ENCODE assay signal across 26 mouse cellular contexts in genomic region chr14:39211472-39211871, GRCm38 (mm10).
DNase-seq lines count a peak whose midpoint lies in the region; ATAC-seq and TF ChIP-seq lines count a peak whose summit lies in the region.
"Had no signal": no experiment of that assay in that cellular context is flagged by ENCODE, and none has a peak within 500 bp of the region (broad histone marks: within the 10 kb centered on the region; RNA-seq: fewer than 3 reads in every experiment).

No protein-coding gene starts in this region.

- WGBS in forebrain, embryonic 14.5 days: 21% methylated on average over 1 of the region's 1 CpGs
- 33% methylated on average over 1 of the region's 1 CpGs for WGBS in forebrain, postnatal 0 days
- 49% methylated on average over 1 of the region's 1 CpGs for WGBS in midbrain, embryonic 14.5 days
- 90% methylated on average over 1 of the region's 1 CpGs for WGBS in midbrain, embryonic 11.5 days
- 13% methylated on average over 1 of the region's 1 CpGs for WGBS in forebrain, embryonic 15.5 days

- no peaks in the 10 kb centered on the region for H3K36me3 ChIP-seq in forebrain, embryonic 14.5 days (ENCODE audit: control insufficient read depth, insufficient read depth, low read length)
- H3K36me3 ChIP-seq in forebrain, postnatal 0 days (ENCODE audit: insufficient read depth): no peaks in the 10 kb centered on the region
- no peaks in the 10 kb centered on the region for H3K36me3 ChIP-seq in midbrain, embryonic 14.5 days (ENCODE audit: control insufficient read depth, insufficient read depth, low read length)
- no peaks in the 10 kb centered on the region for H3K36me3 ChIP-seq in midbrain, embryonic 11.5 days (ENCODE audit: control insufficient read depth, insufficient read depth, low read length)
- H3K36me3 ChIP-seq in forebrain, embryonic 15.5 days: no peaks in the 10 kb centered on the region
- H3K36me3 ChIP-seq: G1E; heart, embryonic 12.5 days; heart, embryonic 15.5 days; hindbrain, embryonic 10.5 days; hindbrain, embryonic 13.5 days; intestine, embryonic 15.5 days had no signal

- TF ChIP-seq CTCF in forebrain, postnatal 0 days (IDR thresholded peaks at IDR 0.05; ENCODE audit: low read depth): no peak

- no peak overlapping the region for H3K4me2 ChIP-seq in forebrain, embryonic 14.5 days (ENCODE audit: low read length)
- H3K4me2 ChIP-seq in forebrain, postnatal 0 days (ENCODE audit: low read depth): no peak overlapping the region
- H3K4me2 ChIP-seq in midbrain, embryonic 14.5 days (ENCODE audit: low read length): no peak overlapping the region
- no peak overlapping the region for H3K4me2 ChIP-seq in midbrain, embryonic 11.5 days
- no peak overlapping the region for H3K4me2 ChIP-seq in forebrain, embryonic 15.5 days (replicated peaks)
- H3K4me2 ChIP-seq: heart, embryonic 12.5 days; heart, embryonic 15.5 days; hindbrain, embryonic 13.5 days; intestine, embryonic 15.5 days had no signal

- H3K9ac ChIP-seq in forebrain, embryonic 14.5 days (ENCODE audit: low read length): no peak overlapping the region
- H3K9ac ChIP-seq in forebrain, postnatal 0 days: no peak overlapping the region
- H3K9ac ChIP-seq in midbrain, embryonic 14.5 days (replicated peaks; ENCODE audit: low read length): no peak overlapping the region
- H3K9ac ChIP-seq in midbrain, embryonic 11.5 days (ENCODE audit: low read length): no peak overlapping the region
- no peak overlapping the region for H3K9ac ChIP-seq in forebrain, embryonic 15.5 days (replicated peaks)
- H3K9ac ChIP-seq: heart, embryonic 12.5 days; heart, embryonic 15.5 days; hindbrain, embryonic 13.5 days; intestine, embryonic 15.5 days had no signal

- peak; percentile 91 for ATAC-seq in forebrain, embryonic 14.5 days
- no peak for ATAC-seq in forebrain, postnatal 0 days
- ATAC-seq in midbrain, embryonic 14.5 days (ENCODE audit: low FRiP score, low TSS enrichment): no peak
- no peak for ATAC-seq in midbrain, embryonic 11.5 days (ENCODE audit: low FRiP score)
- ATAC-seq in forebrain, embryonic 15.5 days (replicated peaks): peak; percentile 70
- ATAC-seq: hindbrain, embryonic 16.5 days; intestine, embryonic 15.5 days; Patski had no signal

- 0 out of 2 replicates have a peak, but pooled peaks cover 2% of the 10 kb centered on the region for H3K4me1 ChIP-seq in forebrain, embryonic 14.5 days (ENCODE audit: control insufficient read depth, insufficient read depth, low read length)
- H3K4me1 ChIP-seq in forebrain, postnatal 0 days (ENCODE audit: insufficient read depth): no peaks in the 10 kb centered on the region
- no peaks in the 10 kb centered on the region for H3K4me1 ChIP-seq in midbrain, embryonic 14.5 days (ENCODE audit: control insufficient read depth, insufficient read depth, low read length)
- H3K4me1 ChIP-seq in midbrain, embryonic 11.5 days (ENCODE audit: control insufficient read depth, insufficient read depth, low read length): no peaks in the 10 kb centered on the region
- H3K4me1 ChIP-seq in forebrain, embryonic 15.5 days: no peaks in the 10 kb centered on the region
- H3K4me1 ChIP-seq: heart, embryonic 12.5 days; heart, embryonic 15.5 days; hindbrain, embryonic 10.5 days; hindbrain, embryonic 13.5 days; intestine, embryonic 15.5 days had no signal

- H3K4me3 ChIP-seq in forebrain, embryonic 14.5 days (ENCODE audit: low read depth, low read length): no peak overlapping the region
- H3K4me3 ChIP-seq in forebrain, postnatal 0 days (ENCODE audit: low read depth, low read length): no peak overlapping the region
- no peak overlapping the region for H3K4me3 ChIP-seq in midbrain, embryonic 14.5 days (replicated peaks; ENCODE audit: low read depth, low read length)
- no peak overlapping the region for H3K4me3 ChIP-seq in midbrain, embryonic 11.5 days (ENCODE audit: low read depth, low read length)
- no peak overlapping the region for H3K4me3 ChIP-seq in forebrain, embryonic 15.5 days
- H3K4me3 ChIP-seq: heart, embryonic 12.5 days; heart, embryonic 15.5 days; hindbrain, embryonic 10.5 days; hindbrain, embryonic 13.5 days; intestine, embryonic 15.5 days had no signal

- H3K9me3 ChIP-seq in forebrain, embryonic 14.5 days (replicated peaks; ENCODE audit: control insufficient read depth, low read length): no peaks in the 10 kb centered on the region
- H3K9me3 ChIP-seq in forebrain, postnatal 0 days (ENCODE audit: low read length): no peaks in the 10 kb centered on the region
- H3K9me3 ChIP-seq in midbrain, embryonic 14.5 days (ENCODE audit: control insufficient read depth, low read length): no peaks in the 10 kb centered on the region
- H3K9me3 ChIP-seq in midbrain, embryonic 11.5 days (ENCODE audit: control insufficient read depth, low read length): no peaks in the 10 kb centered on the region
- H3K9me3 ChIP-seq in forebrain, embryonic 15.5 days: no peaks in the 10 kb centered on the region
- H3K9me3 ChIP-seq: G1E; heart, embryonic 12.5 days; heart, embryonic 15.5 days; hindbrain, embryonic 10.5 days; hindbrain, embryonic 13.5 days; intestine, embryonic 15.5 days had no signal

- no peak overlapping the region for H3K27ac ChIP-seq in forebrain, embryonic 14.5 days (ENCODE audit: low read depth, low read length)
- H3K27ac ChIP-seq in forebrain, postnatal 0 days (ENCODE audit: low read depth, low read length): no peak overlapping the region
- H3K27ac ChIP-seq in midbrain, embryonic 14.5 days (replicated peaks; ENCODE audit: low read depth, low read length): no peak overlapping the region
- no peak overlapping the region for H3K27ac ChIP-seq in midbrain, embryonic 11.5 days (ENCODE audit: low read depth, low read length)
- H3K27ac ChIP-seq in forebrain, embryonic 15.5 days (replicated peaks): no peak overlapping the region
- H3K27ac ChIP-seq: heart, embryonic 15.5 days; hindbrain, embryonic 10.5 days; hindbrain, embryonic 13.5 days; intestine, embryonic 15.5 days had no signal

- H3K27me3 ChIP-seq in forebrain, embryonic 14.5 days (replicated peaks; ENCODE audit: control insufficient read depth, insufficient read depth, low read length): no peaks in the 10 kb centered on the region
- no peaks in the 10 kb centered on the region for H3K27me3 ChIP-seq in forebrain, postnatal 0 days (ENCODE audit: insufficient read depth, low read length)
- H3K27me3 ChIP-seq in midbrain, embryonic 14.5 days (ENCODE audit: control insufficient read depth, insufficient read depth, low read length): no peaks in the 10 kb centered on the region
- no peaks in the 10 kb centered on the region for H3K27me3 ChIP-seq in midbrain, embryonic 11.5 days (ENCODE audit: control insufficient read depth, insufficient read depth, low read length)
- H3K27me3 ChIP-seq in forebrain, embryonic 15.5 days: no peaks in the 10 kb centered on the region
- H3K27me3 ChIP-seq: CH12.LX; heart, embryonic 12.5 days; heart, embryonic 15.5 days; hindbrain, embryonic 13.5 days; intestine, embryonic 15.5 days; Patski had no signal

- peak; percentile 25 to 34 for DNase-seq in cerebellum, postnatal 14 days
- DNase-seq in cerebellum, adult 9-11 months: no peak
- DNase-seq in forebrain, embryonic 14.5 days (ENCODE audit: low spot score): peak; percentile 75
- no peak for DNase-seq in forebrain, postnatal 0 days
- peak; percentile 22 for DNase-seq in midbrain, embryonic 14.5 days
- no peak for DNase-seq in midbrain, embryonic 11.5 days (ENCODE audit: low spot score, missing footprints)
- no peak for DNase-seq in adrenal gland, adult 2 months
- DNase-seq: adrenal gland, postnatal 14 days; B cell, adult 2 months; cerebellum, adult 18-20 months; cerebellum, adult 9-10 months; gastrocnemius, postnatal 25 days; heart, adult 18-20 months; heart, postnatal 10 days; heart, postnatal 36 days; kidney, adult 11 months had no signal

Comparison
In these comparisons a context has a peak if more than half of its experiments do, and no peak if none do; other contexts are left out.
1. DNase-seq: peak in cerebellum, postnatal 14 days (2 of 2), forebrain, embryonic 14.5 days (single experiment) and midbrain, embryonic 14.5 days (single experiment); none in cerebellum, adult 9-11 months (single experiment), forebrain, postnatal 0 days (single experiment), midbrain, embryonic 11.5 days (single experiment) and adrenal gland, adult 2 months (single experiment).
2. ATAC-seq: peak in forebrain, embryonic 14.5 days (single experiment) and forebrain, embryonic 15.5 days (single experiment); none in forebrain, postnatal 0 days (single experiment), midbrain, embryonic 14.5 days (single experiment) and midbrain, embryonic 11.5 days (single experiment).